Comparison of ENCODE assay signal across 8 mouse cellular contexts in genomic region chr8:69399956-69400443, GRCm38 (mm10). TPM values are rescaled to one million over a fixed set of nuclear protein-coding genes. Genes with fewer than 3 reads are reported as not detected.
A peak's percentile ranks its signal among the peaks of the same experiment; 100 is the strongest.
DNase-seq lines count a peak whose midpoint lies in the region; ATAC-seq and TF ChIP-seq lines count a peak whose summit lies in the region.
"Had no signal": no experiment of that assay in that cellular context is flagged by ENCODE, and none has a peak within 500 bp of the region (broad histone marks: within the 10 kb centered on the region; RNA-seq: fewer than 3 reads in every experiment).

No protein-coding gene starts in this region.

- peak overlapping the region; percentile 51 for H3K4me3 ChIP-seq in lung, embryonic 14.5 days (ENCODE audit: low read depth, low read length)
- peak overlapping the region; percentile 49; the same call in 1 of the 2 replicates for H3K4me3 ChIP-seq in forebrain, postnatal 0 days (ENCODE audit: low read depth, low read length)
- peak overlapping the region; percentile 52 for H3K4me3 ChIP-seq in limb, embryonic 15.5 days
- peak overlapping the region; percentile 45 for H3K4me3 ChIP-seq in stomach, embryonic 14.5 days (ENCODE audit: low read depth, low read length)

- TF ChIP-seq CTCF in lung, embryonic 14.5 days (IDR thresholded peaks at IDR 0.05; ENCODE audit: low read depth), result no peak
- TF ChIP-seq CTCF in forebrain, postnatal 0 days (IDR thresholded peaks at IDR 0.05; ENCODE audit: low read depth), result no peak

- H3K9ac ChIP-seq in lung, embryonic 14.5 days, result peak overlapping the region; percentile 75
- 0 out of 2 replicates have a peak overlapping the region, but pooled peaks have one; percentile 70 for H3K9ac ChIP-seq in forebrain, postnatal 0 days
- no peak overlapping the region for H3K9ac ChIP-seq in limb, embryonic 15.5 days
- no peak overlapping the region for H3K9ac ChIP-seq in stomach, embryonic 14.5 days (replicated peaks; ENCODE audit: low read depth, low read length)

- no peaks in the 10 kb centered on the region for H3K36me3 ChIP-seq in lung, embryonic 14.5 days (ENCODE audit: insufficient read depth)
- H3K36me3 ChIP-seq in forebrain, postnatal 0 days (ENCODE audit: insufficient read depth), result no peaks in the 10 kb centered on the region
- H3K36me3 ChIP-seq in limb, embryonic 15.5 days, result no peaks in the 10 kb centered on the region
- no peaks in the 10 kb centered on the region for H3K36me3 ChIP-seq in stomach, embryonic 14.5 days (ENCODE audit: control insufficient read depth, insufficient read depth, low read length)

- WGBS in lung, embryonic 14.5 days, result 58% methylated on average over 4 of the region's 4 CpGs
- 59% methylated on average over 4 of the region's 4 CpGs for WGBS in forebrain, postnatal 0 days
- WGBS in limb, embryonic 15.5 days, result 68% methylated on average over 4 of the region's 4 CpGs
- WGBS in stomach, embryonic 14.5 days, result 68% methylated on average over 4 of the region's 4 CpGs

- H3K9me3 ChIP-seq in lung, embryonic 14.5 days (ENCODE audit: low read depth, low read length), result no peaks in the 10 kb centered on the region
- H3K9me3 ChIP-seq in forebrain, postnatal 0 days (ENCODE audit: low read length), result no peaks in the 10 kb centered on the region
- no peaks in the 10 kb centered on the region for H3K9me3 ChIP-seq in limb, embryonic 15.5 days
- peaks cover 3% of the 10 kb centered on the region; the same call in 1 of the 2 replicates for H3K9me3 ChIP-seq in stomach, embryonic 14.5 days (ENCODE audit: control insufficient read depth, low read depth, low read length)

- no peak for ATAC-seq in lung, embryonic 14.5 days (ENCODE audit: insufficient read depth)
- no peak for ATAC-seq in forebrain, postnatal 0 days
- no peak for ATAC-seq in limb, embryonic 15.5 days (ENCODE audit: insufficient number of reproducible peaks, low FRiP score, low TSS enrichment, low read depth)
- no peak for ATAC-seq in stomach, embryonic 14.5 days (ENCODE audit: insufficient number of reproducible peaks, insufficient read depth, low FRiP score, low read depth)

- H3K4me2 ChIP-seq in lung, embryonic 14.5 days, result peak overlapping the region; percentile 80
- peak overlapping the region; percentile 68 for H3K4me2 ChIP-seq in forebrain, postnatal 0 days (ENCODE audit: low read depth)
- H3K4me2 ChIP-seq in limb, embryonic 15.5 days, result peak overlapping the region; percentile 72
- peak overlapping the region; percentile 78 for H3K4me2 ChIP-seq in stomach, embryonic 14.5 days (replicated peaks; ENCODE audit: low read depth, low read length)

- H3K4me1 ChIP-seq in lung, embryonic 14.5 days (ENCODE audit: insufficient read depth), result no peaks in the 10 kb centered on the region
- no peaks in the 10 kb centered on the region for H3K4me1 ChIP-seq in forebrain, postnatal 0 days (ENCODE audit: insufficient read depth)
- H3K4me1 ChIP-seq in limb, embryonic 15.5 days, result peaks cover 11% of the 10 kb centered on the region; the same call in 1 of the 2 replicates
- no peaks in the 10 kb centered on the region for H3K4me1 ChIP-seq in stomach, embryonic 14.5 days (ENCODE audit: control insufficient read depth, insufficient read depth, low read length)

- H3K27me3 ChIP-seq in lung, embryonic 14.5 days (ENCODE audit: insufficient read depth, low read length), result no peaks in the 10 kb centered on the region
- no peaks in the 10 kb centered on the region for H3K27me3 ChIP-seq in forebrain, postnatal 0 days (ENCODE audit: insufficient read depth, low read length)
- no peaks in the 10 kb centered on the region for H3K27me3 ChIP-seq in limb, embryonic 15.5 days
- no peaks in the 10 kb centered on the region for H3K27me3 ChIP-seq in stomach, embryonic 14.5 days (ENCODE audit: control insufficient read depth, insufficient read depth, low read length)

- H3K27ac ChIP-seq in lung, embryonic 14.5 days (ENCODE audit: low read depth), result no peak overlapping the region
- H3K27ac ChIP-seq in forebrain, postnatal 0 days (ENCODE audit: low read depth, low read length), result no peak overlapping the region
- peak overlapping the region; percentile 68; the same call in 1 of the 2 replicates for H3K27ac ChIP-seq in limb, embryonic 15.5 days
- H3K27ac ChIP-seq in stomach, embryonic 14.5 days (ENCODE audit: low read length), result no peak overlapping the region

- no peak for DNase-seq in lung, embryonic 14.5 days
- no peak for DNase-seq in lung, postnatal 14 days
- DNase-seq in forebrain, postnatal 0 days, result no peak
- no peak for DNase-seq in testis, postnatal 10 days (ENCODE audit: low spot score)
- DNase-seq in embryo, embryonic 9.5 days (ENCODE audit: extremely low spot score), result no peak

RNA-seq across cellular contexts. Expression of gene Gm9495, which starts 53.4 kb away (rescaled TPM):
- polyA plus RNA-seq in lung, embryonic 14.5 days (2014; fragmentation: Nextera tagmentation; extraction: Ambion mirVana), result not detected in 2 replicates
- total RNA-seq in forebrain, postnatal 0 days (2014; rRNA removed), result not detected in 2 replicates
- polyA plus RNA-seq in forebrain, postnatal 0 days (2015; fragmentation: Nextera tagmentation; extraction: Ambion mirVana), result not detected in 2 replicates
- not detected in 2 replicates for polyA plus RNA-seq in limb, embryonic 15.5 days (2015; fragmentation: Nextera tagmentation; extraction: Ambion mirVana)
- polyA plus RNA-seq in stomach, embryonic 14.5 days (2014; fragmentation: Nextera tagmentation; extraction: Ambion mirVana), result not detected in 2 replicates
- total RNA-seq: adrenal gland, postnatal 25 days had no signal

Comparison
In these comparisons a context has a peak if more than half of its experiments do, and no peak if none do; other contexts are left out.
1. H3K9ac ChIP-seq: peak in lung, embryonic 14.5 days (single experiment) and forebrain, postnatal 0 days (single experiment); none in limb, embryonic 15.5 days (single experiment) and stomach, embryonic 14.5 days (single experiment).
2. Peak in every context shown above with its lines, with median percentiles within 50 percentile points of each other: H3K4me2 ChIP-seq and H3K4me3 ChIP-seq.